Mouse (Mus musculus) monocyte, adult 59 days (primary cell): Measurements from ENCODE around the gene Srp54c. TPM values are rescaled to one million over a fixed set of nuclear protein-coding genes. Genes with fewer than 3 reads are reported as not detected.

Experiments used
- total RNA-seq, 2 experiments: library from RNA; stranded (reverse); gene quantifications; one replicate each; pipeline ENCODE4 v1.2.4; 2023

Gene Srp54c
- total RNA-seq = 10 to 100 TPM; 16.4 to 19.5 TPM

GRCm38 (mm10) chr12:55229626-55230519 is at the start of gene Srp54c:
Gene Srp54c, plus strand, starts transcription at chr12:55230168.

GRCm38 (mm10) chr12:55199306-55199705 is 30.7 kb upstream of the Srp54c start, which contains the start of gene 1700047I17Rik2:
Gene 1700047I17Rik2, plus strand, starts transcription at chr12:55199592.

GRCm38 (mm10) chr12:55299336-55299735 is 69.4 kb downstream of the Srp54c start, which contains the start of gene 1110008L16Rik:
Gene 1110008L16Rik, plus strand, starts transcription at chr12:55299577.

GRCm38 (mm10) chr12:55302485-55303441 is 72.8 kb downstream of the Srp54c start, which contains the start of gene Ppp2r3c:
Gene Ppp2r3c, minus strand, starts transcription at chr12:55302998.

Other genes with a start within 250 kb of the Srp54c start
- not detected for gene Gm20403, start 243.6 kb upstream of the Srp54c start, total RNA-seq
- gene Baz1a, start 215.8 kb upstream of the Srp54c start, total RNA-seq = 100 to 1,000 TPM; 133 to 137 TPM
- 1 to 10 TPM; 4.3 to 4.4 TPM for gene 2700097O09Rik, start 150.1 kb upstream of the Srp54c start, total RNA-seq
- gene Srp54a, start 149.9 kb upstream of the Srp54c start, total RNA-seq = 10 to 100 TPM; 50.9 to 57.1 TPM
- gene Fam177a, start 105.7 kb upstream of the Srp54c start, total RNA-seq = 1 to 10 TPM in 1 of 2 experiments, not detected in 1; 9.9 TPM
- 10 to 100 TPM; 30.6 to 52.2 TPM for gene Srp54b, start 75.1 kb upstream of the Srp54c start, total RNA-seq
- 10 to 100 TPM in 1 of 2 experiments, 1 to 10 TPM in 1; 1.7 to 11.6 TPM for gene 1700047I17Rik2, start 30.6 kb upstream of the Srp54c start, total RNA-seq
- 1 to 10 TPM; 6.9 to 9.0 TPM for gene 1110008L16Rik, start 69.4 kb downstream of the Srp54c start, total RNA-seq
- 10 to 100 TPM; 21.5 to 21.6 TPM for gene Ppp2r3c, start 72.8 kb downstream of the Srp54c start, total RNA-seq
- 100 to 1,000 TPM; 101 to 105 TPM for gene Psma6, start 154.1 kb downstream of the Srp54c start, total RNA-seq